In genomic region chr9:31280366-31281010, GRCm38 (mm10) we compare ENCODE assay signal across 8 mouse cellular contexts. TPM values are rescaled to one million over a fixed set of nuclear protein-coding genes. Genes with fewer than 3 reads are reported as not detected.
DNase-seq lines count a peak whose midpoint lies in the region; ATAC-seq and TF ChIP-seq lines count a peak whose summit lies in the region.

Gene Prdm10, plus strand, starts transcription at chr9:31280538.

- TF ChIP-seq POLR2A in cortical plate, adult 2 months (IDR thresholded peaks at IDR 0.05; ENCODE audit: extremely low read depth, insufficient read depth, low read length) = peak; percentile 57; the same call in 1 of the 2 replicates

- ATAC-seq in activated CD4-positive, CD25-positive, alpha-beta regulatory T cell, adult 4 months = peak; percentile 68
- ATAC-seq in megakaryocyte-erythroid progenitor cell, adult 5-6 weeks (replicated peaks; ENCODE audit: low FRiP score, low TSS enrichment, poor library complexity, severe bottlenecking) = peak; percentile 79

- H3K4me3 ChIP-seq in cortical plate, adult 2 months (ENCODE audit: insufficient read depth, low read length) = peak within 1 kb of the TSS; percentile 59

- TF ChIP-seq CTCF in cortical plate, adult 2 months (IDR thresholded peaks at IDR 0.05; ENCODE audit: extremely low read depth, insufficient read depth, low read length) = no peak

- H3K4me1 ChIP-seq in cortical plate, adult 2 months (ENCODE audit: control insufficient read depth, insufficient read depth, low read length) = no peaks in the 10 kb centered on the region

- intact Hi-C loops in left cerebral cortex, postnatal 10 days (cut with DNase I) = loop anchor here (2.0 to 10.0 kb wide), 2 partner anchors 70 to 106 kb away; partner anchors contain the start of gene Aplp2

- DNase-seq in gastrocnemius, postnatal 10 days = peak; percentile 94
- peak; percentile 99 for DNase-seq in induced T-regulatory cell, adult 2 months (ENCODE audit: low read depth)
- peak; percentile 98 for DNase-seq in left cerebral cortex, postnatal 10 days (ENCODE audit: extremely low spot score in 1 of 2, low spot score in 2 of 2)
- peak; percentile 92 for DNase-seq in right cerebral cortex, postnatal 25 days
- peak; percentile 95 for DNase-seq in urinary bladder, postnatal 4 days (ENCODE audit: low spot score in 2 of 2)

- H3K27ac ChIP-seq in cortical plate, adult 2 months (ENCODE audit: insufficient read depth, low read length) = peak within 1 kb of the TSS; percentile 97

RNA-seq across cellular contexts. Expression of gene Prdm10, which starts in this region (rescaled TPM):
- 1 to 10 TPM; 7.3 to 7.8 TPM for polyA plus RNA-seq in activated CD4-positive, CD25-positive, alpha-beta regulatory T cell, adult 4 months (2017; shearing (Covaris generic))
- polyA plus RNA-seq in cortical plate, adult 2 months (2012; rRNA removed) = 18.1 and 19.0 TPM in 2 replicates
- 1 to 10 TPM; 3.4 to 5.7 TPM for total RNA-seq in gastrocnemius, postnatal 10 days (2021)
- total RNA-seq in left cerebral cortex, postnatal 10 days (2021) = 10 to 100 TPM; 17.3 to 17.6 TPM
- total RNA-seq in megakaryocyte-erythroid progenitor cell, adult 5-6 weeks (2014; fragmentation: Nextera tagmentation) = 14.0 and 20.2 TPM in 2 replicates
- 8.8 and 10.1 TPM in 2 replicates for total RNA-seq in megakaryocyte-erythroid progenitor cell, adult 5-6 weeks (2017)

Comparison
In these comparisons a context has a peak if more than half of its experiments do, and no peak if none do; other contexts are left out.
1. Peak in every context shown above with its lines: DNase-seq, ATAC-seq, H3K4me3 ChIP-seq and H3K27ac ChIP-seq.